Comparison of ENCODE assay signal across 18 mouse cellular contexts in the genomic region with DNA sequence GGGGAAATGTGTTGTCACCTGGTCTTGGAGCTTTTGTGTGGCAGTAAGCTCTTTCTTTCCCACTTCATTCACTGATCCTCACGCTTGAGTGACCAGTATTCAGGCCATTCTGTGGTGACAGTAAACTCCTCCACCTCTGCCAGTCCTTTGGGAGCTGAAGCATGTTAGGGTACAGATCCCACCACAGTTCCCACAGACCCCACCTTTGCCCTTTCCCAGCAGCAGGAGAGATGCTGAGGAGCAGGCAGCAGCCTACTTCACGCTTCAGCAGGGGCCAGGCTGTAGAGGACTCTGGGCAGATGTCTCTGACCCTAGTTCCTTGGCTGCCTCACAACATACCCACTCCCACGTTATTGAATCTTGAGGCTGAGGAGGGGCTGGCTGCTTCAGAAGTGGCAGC. TPM values are rescaled to one million over a fixed set of nuclear protein-coding genes. Genes with fewer than 3 reads are reported as not detected.
A peak's percentile ranks its signal among the peaks of the same experiment; 100 is the strongest.
DNase-seq lines count a peak whose midpoint lies in the region; ATAC-seq and TF ChIP-seq lines count a peak whose summit lies in the region.
"Had no signal": no experiment of that assay in that cellular context is flagged by ENCODE, and none has a peak within 500 bp of the region (broad histone marks: within the 10 kb centered on the region; RNA-seq: fewer than 3 reads in every experiment).

No protein-coding gene starts in this region.

- no peaks in the 10 kb centered on the region for H3K9me3 ChIP-seq in forebrain, embryonic 12.5 days
- no peaks in the 10 kb centered on the region for H3K9me3 ChIP-seq in forebrain, embryonic 15.5 days
- no peaks in the 10 kb centered on the region for H3K9me3 ChIP-seq in heart, embryonic 11.5 days (replicated peaks; ENCODE audit: control insufficient read depth, low read length)
- H3K9me3 ChIP-seq in kidney, postnatal 0 days (replicated peaks; ENCODE audit: low read length) = no peaks in the 10 kb centered on the region
- H3K9me3 ChIP-seq: intestine, embryonic 15.5 days; liver, embryonic 15.5 days; lung, embryonic 15.5 days; megakaryocyte, embryonic 14.5 days had no signal

- H3K36me3 ChIP-seq in forebrain, embryonic 12.5 days (replicated peaks) = peaks cover 88% of the 10 kb centered on the region
- peaks cover 86% of the 10 kb centered on the region for H3K36me3 ChIP-seq in forebrain, embryonic 15.5 days
- peaks cover 50% of the 10 kb centered on the region for H3K36me3 ChIP-seq in heart, embryonic 11.5 days (ENCODE audit: control insufficient read depth, insufficient read depth, low read length)
- peaks cover 81% of the 10 kb centered on the region for H3K36me3 ChIP-seq in kidney, postnatal 0 days (ENCODE audit: insufficient read depth, low read length)

- DNase-seq in heart, postnatal 4 days = peak; percentile 3
- DNase-seq in kidney, postnatal 0 days (ENCODE audit: low spot score) = no peak
- DNase-seq in kidney, postnatal 25 days = no peak
- DNase-seq: adrenal gland, postnatal 25 days; gastrocnemius, postnatal 25 days; heart, postnatal 14 days; kidney, postnatal 10 days; liver; lung, postnatal 36 days had no signal

- H3K27ac ChIP-seq in forebrain, embryonic 12.5 days = peak overlapping the region; percentile 42; the same call in 1 of the 2 replicates
- H3K27ac ChIP-seq in forebrain, embryonic 15.5 days (replicated peaks) = no peak overlapping the region
- H3K27ac ChIP-seq in heart, embryonic 11.5 days (ENCODE audit: low read depth, low read length) = no peak overlapping the region
- H3K27ac ChIP-seq in kidney, postnatal 0 days = peak overlapping the region; percentile 25; the same call in 1 of the 2 replicates
- H3K27ac ChIP-seq: intestine, embryonic 15.5 days; liver, embryonic 15.5 days; lung, embryonic 15.5 days had no signal

- WGBS in forebrain, embryonic 12.5 days = 32% methylated on average over 3 of the region's 3 CpGs
- WGBS in forebrain, embryonic 15.5 days = 27% methylated on average over 3 of the region's 3 CpGs
- WGBS in heart, embryonic 11.5 days (ENCODE audit: insufficient replicate concordance) = 89% methylated on average over 3 of the region's 3 CpGs
- 48% methylated on average over 3 of the region's 3 CpGs for WGBS in kidney, postnatal 0 days

- ATAC-seq in forebrain, embryonic 12.5 days (ENCODE audit: low FRiP score) = no peak
- ATAC-seq in forebrain, embryonic 15.5 days (replicated peaks) = no peak
- ATAC-seq in heart, embryonic 11.5 days (replicated peaks; ENCODE audit: insufficient number of reproducible peaks, low FRiP score, low TSS enrichment) = no peak
- ATAC-seq in kidney, postnatal 0 days (replicated peaks; ENCODE audit: low FRiP score, low read depth) = no peak
- ATAC-seq: hindbrain, embryonic 16.5 days; intestine, embryonic 15.5 days; midbrain, embryonic 16.5 days had no signal

- no peaks in the 10 kb centered on the region for H3K27me3 ChIP-seq in forebrain, embryonic 12.5 days
- H3K27me3 ChIP-seq in forebrain, embryonic 15.5 days = no peaks in the 10 kb centered on the region
- no peaks in the 10 kb centered on the region for H3K27me3 ChIP-seq in heart, embryonic 11.5 days (ENCODE audit: control insufficient read depth, insufficient read depth, low read length)
- H3K27me3 ChIP-seq in kidney, postnatal 0 days (ENCODE audit: insufficient read depth, low read length) = no peaks in the 10 kb centered on the region
- H3K27me3 ChIP-seq: intestine, embryonic 15.5 days; liver, embryonic 15.5 days; lung, embryonic 15.5 days; megakaryocyte, embryonic 14.5 days had no signal

- H3K4me1 ChIP-seq in forebrain, embryonic 12.5 days = peaks cover 9% of the 10 kb centered on the region; the same call in 1 of the 2 replicates
- H3K4me1 ChIP-seq in forebrain, embryonic 15.5 days = peaks cover 9% of the 10 kb centered on the region; the same call in 1 of the 2 replicates
- H3K4me1 ChIP-seq in heart, embryonic 11.5 days (ENCODE audit: control insufficient read depth, insufficient read depth, low read length) = no peaks in the 10 kb centered on the region; the same call in 1 of the 2 replicates
- no peaks in the 10 kb centered on the region for H3K4me1 ChIP-seq in kidney, postnatal 0 days (replicated peaks; ENCODE audit: insufficient read depth, low read length)
- H3K4me1 ChIP-seq: intestine, embryonic 15.5 days; liver, embryonic 15.5 days; lung, embryonic 15.5 days had no signal

- no peak overlapping the region for H3K4me2 ChIP-seq in forebrain, embryonic 12.5 days
- H3K4me2 ChIP-seq in forebrain, embryonic 15.5 days (replicated peaks) = no peak overlapping the region
- H3K4me2 ChIP-seq in heart, embryonic 11.5 days = no peak overlapping the region
- no peak overlapping the region for H3K4me2 ChIP-seq in kidney, postnatal 0 days (ENCODE audit: low read length)
- H3K4me2 ChIP-seq: intestine, embryonic 15.5 days; liver, embryonic 15.5 days; lung, embryonic 15.5 days had no signal

- no peak overlapping the region for H3K4me3 ChIP-seq in forebrain, embryonic 12.5 days (replicated peaks)
- no peak overlapping the region for H3K4me3 ChIP-seq in forebrain, embryonic 15.5 days
- no peak overlapping the region for H3K4me3 ChIP-seq in heart, embryonic 11.5 days (ENCODE audit: low read depth, low read length)
- H3K4me3 ChIP-seq in kidney, postnatal 0 days (replicated peaks; ENCODE audit: low read depth, low read length) = no peak overlapping the region
- H3K4me3 ChIP-seq: intestine, embryonic 15.5 days; liver, embryonic 15.5 days; lung, embryonic 15.5 days; megakaryocyte, embryonic 14.5 days had no signal

- TF ChIP-seq CTCF in kidney, postnatal 0 days (IDR thresholded peaks at IDR 0.05; ENCODE audit: low read depth) = no peak

- peak overlapping the region; percentile 17; the same call in 1 of the 2 replicates for H3K9ac ChIP-seq in forebrain, embryonic 12.5 days
- H3K9ac ChIP-seq in forebrain, embryonic 15.5 days (replicated peaks) = no peak overlapping the region
- no peak overlapping the region for H3K9ac ChIP-seq in heart, embryonic 11.5 days (ENCODE audit: low read depth, low read length)
- no peak overlapping the region for H3K9ac ChIP-seq in kidney, postnatal 0 days (ENCODE audit: low read depth, low read length)
- H3K9ac ChIP-seq: intestine, embryonic 15.5 days; liver, embryonic 15.5 days; lung, embryonic 15.5 days had no signal

RNA-seq across cellular contexts. Expression of a gene that starts 22.1 kb away (rescaled TPM):
- polyA plus RNA-seq in forebrain, embryonic 12.5 days (2016; fragmentation: Nextera tagmentation; extraction: Ambion mirVana) = 17.7 and 20.3 TPM in 2 replicates
- polyA plus RNA-seq in forebrain, embryonic 15.5 days (2015; fragmentation: Nextera tagmentation; extraction: Ambion mirVana) = 20.1 and 21.3 TPM in 2 replicates
- total RNA-seq in heart, postnatal 4 days (2021) = 100 to 1,000 TPM; 115 to 120 TPM
- 39.8 and 45.1 TPM in 2 replicates for polyA plus RNA-seq in heart, embryonic 11.5 days (2014; fragmentation: Nextera tagmentation; extraction: Ambion mirVana)
- 14.4 and 16.2 TPM in 2 replicates for polyA plus RNA-seq in kidney, postnatal 0 days (2015; fragmentation: Nextera tagmentation; extraction: Ambion mirVana)

Comparison
In these comparisons a context has a peak if more than half of its experiments do, and no peak if none do; other contexts are left out.
1. H3K27ac ChIP-seq: peak in forebrain, embryonic 12.5 days (single experiment) and kidney, postnatal 0 days (single experiment); none in forebrain, embryonic 15.5 days (single experiment) and heart, embryonic 11.5 days (single experiment).